Mouse (Mus musculus): ENCODE measurements at regions not wholly inside any gene's neighbourhood (a gene's known extent, or its start where the extent isn't known, plus 50 kb on each side); places are given as distances from the start of the nearest gene placed in this dataset.

GRCm38 (mm10) chr1:61050346-61050745 is 72.6 kb downstream of the Icos start:
- DNase-seq (ENCODE audit: extremely low spot score) = no peak

GRCm38 (mm10) chr1:61053676-61054075 is 75.9 kb downstream of the Icos start:
- DNase-seq (ENCODE audit: extremely low spot score) = no peak

GRCm38 (mm10) chr1:61054391-61054790 is 76.7 kb downstream of the Icos start:
- DNase-seq (ENCODE audit: extremely low spot score) = no peak

- peak; percentile 71 for DNase-seq (ENCODE audit: extremely low spot score)
Observed at GRCm38 (mm10) chr1:61055176-61055575, 77.4 kb downstream of the Icos start.

- DNase-seq (ENCODE audit: extremely low spot score) = no peak
Observed at GRCm38 (mm10) chr1:61059910-61060536, 82.3 kb downstream of the Icos start.

GRCm38 (mm10) chr1:61061892-61062460 is 84.2 kb downstream of the Icos start:
- no peak for DNase-seq (ENCODE audit: extremely low spot score)

GRCm38 (mm10) chr1:61068112-61068511 is 90.4 kb downstream of the Icos start:
- DNase-seq (ENCODE audit: extremely low spot score) = no peak

- no peak for DNase-seq (ENCODE audit: extremely low spot score)
Observed at GRCm38 (mm10) chr1:61074127-61074526, 96.4 kb downstream of the Icos start.

- no peak for DNase-seq (ENCODE audit: extremely low spot score)
Observed at GRCm38 (mm10) chr1:61075335-61075734, 97.6 kb downstream of the Icos start.

GRCm38 (mm10) chr1:61084732-61085131 is 107.0 kb downstream of the Icos start:
- DNase-seq (ENCODE audit: extremely low spot score) = no peak

- DNase-seq (ENCODE audit: extremely low spot score) = no peak
Observed at GRCm38 (mm10) chr1:61086811-61087210, 109.1 kb downstream of the Icos start.

- DNase-seq (ENCODE audit: extremely low spot score) = no peak
Observed at GRCm38 (mm10) chr1:61090801-61091200, 113.1 kb downstream of the Icos start.

GRCm38 (mm10) chr1:61095481-61096165 is 117.9 kb downstream of the Icos start:
- no peak for DNase-seq (ENCODE audit: extremely low spot score)

GRCm38 (mm10) chr1:61099341-61099740 is 121.6 kb downstream of the Icos start:
- DNase-seq (ENCODE audit: extremely low spot score) = no peak

GRCm38 (mm10) chr1:61101679-61102078 is 124.0 kb downstream of the Icos start:
- DNase-seq (ENCODE audit: extremely low spot score) = peak; percentile 15

- DNase-seq (ENCODE audit: extremely low spot score) = no peak
Observed at GRCm38 (mm10) chr1:61102346-61102745, 124.6 kb downstream of the Icos start.

GRCm38 (mm10) chr1:61103581-61103980 is 125.9 kb downstream of the Icos start:
- DNase-seq (ENCODE audit: extremely low spot score) = no peak

- no peak for DNase-seq (ENCODE audit: extremely low spot score)
Observed at GRCm38 (mm10) chr1:61111731-61112309, 134.1 kb downstream of the Icos start.

- no peak for DNase-seq (ENCODE audit: extremely low spot score)
Observed at GRCm38 (mm10) chr1:61117535-61117934, 139.8 kb downstream of the Icos start.

GRCm38 (mm10) chr1:61118071-61118470 is 140.3 kb downstream of the Icos start:
- no peak for DNase-seq (ENCODE audit: extremely low spot score)

- DNase-seq (ENCODE audit: extremely low spot score) = no peak
Observed at GRCm38 (mm10) chr1:61121480-61121879, 143.8 kb downstream of the Icos start.

GRCm38 (mm10) chr1:61125127-61125526 is 147.4 kb downstream of the Icos start:
- no peak for DNase-seq (ENCODE audit: extremely low spot score)
